Mouse (Mus musculus) lung, postnatal 25 days (tissue): ENCODE measurements around the gene Olfr1276.

Source experiments
- DNase-seq: peaks from one replicate; pipeline ENCODE4 v3.0.0; 2022; ENCODE audit warnings: low spot score

The Olfr1276 gene

GRCm38 (mm10) chr2:111254216-111254615 lies at the start of gene Olfr1276:
Gene Olfr1276 (plus strand): TSS chr2:111254516.
- DNase-seq, result no peak

- no peak for DNase-seq
Observed at GRCm38 (mm10) chr2:111229502-111229901, 24.8 kb upstream of the Olfr1276 start, which contains the start of gene 4930430A15Rik. Gene 4930430A15Rik (minus strand): TSS chr2:111229602.

GRCm38 (mm10) chr2:111235186-111235585 lies 19.1 kb upstream of the Olfr1276 start, which contains the start of gene Olfr1275:
Gene Olfr1275 (minus strand): TSS chr2:111235286.
- no peak for DNase-seq

DNA sequence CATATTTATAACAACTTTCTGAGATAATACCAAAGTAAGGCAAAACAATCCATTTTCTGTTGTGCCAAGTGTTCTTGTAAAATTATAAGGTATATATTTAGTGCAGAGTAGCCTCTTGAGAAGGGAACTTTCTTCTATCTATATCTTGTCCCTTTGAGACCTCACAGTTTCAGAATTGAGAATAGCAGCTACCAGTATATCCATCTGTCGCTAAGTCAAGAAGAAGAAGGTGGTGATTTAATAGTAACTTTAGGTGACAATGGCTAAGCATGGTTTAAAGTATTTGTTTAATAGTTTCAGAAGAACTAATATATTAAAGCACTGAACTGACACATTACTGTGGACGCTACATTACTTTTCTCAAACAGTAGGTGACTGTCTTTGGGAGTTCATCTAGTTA lies 19.7 kb downstream of the Olfr1276 start, which contains the start of gene Olfr1277:
Olfr1277 (minus strand) TSS at position 101 of the 400 bp plus-strand sequence.
- DNase-seq, result no peak

GRCm38 (mm10) chr2:111289836-111290235 lies 35.5 kb downstream of the Olfr1276 start, which contains the start of gene Olfr1278:
Gene Olfr1278 (plus strand): TSS chr2:111290136.
- no peak for DNase-seq

- DNase-seq, result no peak
Observed at GRCm38 (mm10) chr2:111298541-111298940, 44.2 kb downstream of the Olfr1276 start.

- no peak for DNase-seq
Observed at GRCm38 (mm10) chr2:111300374-111300773, 46.1 kb downstream of the Olfr1276 start, which contains the start of gene Olfr1279. Gene Olfr1279 (plus strand): TSS chr2:111300635.
